Mouse (Mus musculus) brown adipose tissue, adult 24 weeks (tissue): ENCODE data around the gene Adamts3. TPM values are rescaled to one million over a fixed set of nuclear protein-coding genes. Genes with fewer than 3 reads are reported as not detected.

ENCODE experiments used
- H3K27ac ChIP-seq: fragments of 200-500 bp; replicated peaks from 2 replicates; pipeline ENCODE4 v1.5.1; 2012; ENCODE audit warnings: low read depth, mild to moderate bottlenecking, low read length
- H3K4me1 ChIP-seq: fragments of 200-500 bp; 2 replicates; pipeline ENCODE4 v1.6.1; 2012; ENCODE audit warnings: low read length, mixed read lengths; ENCODE audit not compliant: control insufficient read depth, insufficient read depth, insufficient read length
- H3K4me3 ChIP-seq: fragments of 200-500 bp; 2 replicates; pipeline ENCODE4 v1.5.1; 2012; ENCODE audit warnings: low read depth, mild to moderate bottlenecking, low read length, moderate library complexity; ENCODE audit not compliant: insufficient read depth
- polyA plus RNA-seq: library from polyadenylated mRNA; stranded (reverse); fragments of >200 nt; gene quantifications from 2 replicates; pipeline ENCODE4 v1.2.4, GENCODE M21; 2012; ENCODE audit not compliant: missing spikeins, insufficient read depth, insufficient read length

Gene Adamts3
- 0.52 TPM in 1 of 2 replicates, not detected in the other for polyA plus RNA-seq

DNA sequence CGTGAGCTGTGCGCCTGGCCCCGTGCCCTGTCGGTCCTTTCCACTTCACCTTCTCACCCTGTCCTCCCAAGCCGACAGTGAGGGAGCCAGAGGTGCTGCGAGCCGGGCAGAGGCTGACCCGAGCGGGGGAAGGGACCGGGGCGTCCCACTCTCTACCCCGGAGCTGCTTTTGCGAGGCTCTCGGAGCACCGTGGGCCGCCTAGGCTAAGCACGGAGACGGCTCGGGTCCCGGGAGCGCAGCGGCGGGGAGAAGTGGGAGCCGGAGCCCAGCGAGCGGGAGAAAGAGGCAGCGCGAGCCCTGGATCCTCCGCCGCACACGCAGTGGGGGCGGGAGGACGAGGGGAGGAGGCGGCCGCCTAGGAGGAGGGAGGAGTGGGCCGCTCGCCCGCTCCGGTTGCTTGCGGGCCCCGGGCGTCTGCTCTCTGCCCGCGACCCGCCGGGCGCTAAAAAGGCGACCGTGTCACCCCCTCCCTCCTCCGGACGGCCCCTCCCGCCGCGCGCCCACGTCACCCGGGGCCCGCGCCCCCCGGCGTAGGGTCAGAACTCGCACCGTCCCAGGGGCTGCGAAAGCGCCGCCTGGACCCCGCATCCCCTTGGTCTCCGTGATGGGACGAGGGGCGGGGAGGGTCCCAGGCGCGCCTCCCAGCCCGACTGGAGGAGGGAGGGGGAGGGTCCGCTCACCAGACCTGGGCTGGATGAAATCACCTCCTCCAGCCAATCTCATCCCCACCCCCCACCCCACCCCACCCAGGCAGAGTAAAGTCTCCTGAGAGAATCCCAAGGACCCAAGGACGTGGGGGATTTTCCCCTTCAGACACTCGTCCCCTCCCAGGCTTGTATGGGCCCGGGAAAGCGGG, at the start of gene Adamts3:
TSS of gene Adamts3 (minus strand) at position 284 of the 857 bp plus-strand sequence.
- Histone ChIP-seq H3K4me1 (no peaks in the 10 kb centered on the region), H3K4me3 (peak within 1 kb of the TSS; percentile 65), H3K27ac (no peak within 1 kb of the TSS)

DNA sequence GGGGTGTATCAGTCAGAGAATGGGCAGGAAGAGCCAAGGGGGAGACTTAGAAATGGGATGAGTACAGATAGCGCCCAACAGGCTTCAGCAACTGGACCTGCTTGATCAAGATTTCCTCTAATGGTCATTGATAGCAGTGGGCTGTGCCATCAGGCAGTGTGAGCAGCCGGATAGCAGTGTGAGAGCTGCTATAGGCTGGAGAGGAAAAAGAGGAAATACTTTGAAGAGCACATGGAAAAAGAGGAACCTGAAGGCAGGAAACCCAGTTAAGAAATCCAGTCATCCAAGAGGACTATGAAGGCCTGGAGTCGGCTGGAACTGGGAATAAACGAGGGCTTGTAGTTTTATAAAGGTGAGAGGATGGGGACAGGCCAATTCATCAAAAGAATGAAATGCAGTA, 48.4 kb upstream of the Adamts3 start:
- Histone ChIP-seq H3K4me3 (no peak overlapping the region), H3K4me1 (no peaks in the 10 kb centered on the region), H3K27ac (no peak overlapping the region)

DNA sequence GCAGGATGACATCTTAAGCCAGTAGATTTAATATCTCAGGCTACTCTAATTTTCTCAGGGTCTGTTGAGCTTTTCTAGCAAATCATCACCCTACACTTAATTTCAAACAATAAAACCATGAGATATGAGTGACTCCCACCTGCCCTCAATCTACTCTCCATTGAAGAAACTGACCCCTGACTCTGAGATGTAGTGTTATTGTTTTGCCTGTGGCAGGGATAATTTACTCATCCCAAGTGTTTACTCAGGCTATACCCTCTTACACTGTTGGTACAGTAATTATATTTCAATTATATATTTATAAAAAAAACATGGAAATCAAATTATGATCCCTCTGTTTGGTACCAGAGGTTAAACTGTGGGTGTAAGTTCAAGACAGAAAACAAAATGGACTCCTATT, 29.2 kb upstream of the Adamts3 start:
- no peak overlapping the region for H3K4me3 ChIP-seq
- no peak overlapping the region for H3K27ac ChIP-seq
- H3K4me1 ChIP-seq = no peaks in the 10 kb centered on the region

DNA sequence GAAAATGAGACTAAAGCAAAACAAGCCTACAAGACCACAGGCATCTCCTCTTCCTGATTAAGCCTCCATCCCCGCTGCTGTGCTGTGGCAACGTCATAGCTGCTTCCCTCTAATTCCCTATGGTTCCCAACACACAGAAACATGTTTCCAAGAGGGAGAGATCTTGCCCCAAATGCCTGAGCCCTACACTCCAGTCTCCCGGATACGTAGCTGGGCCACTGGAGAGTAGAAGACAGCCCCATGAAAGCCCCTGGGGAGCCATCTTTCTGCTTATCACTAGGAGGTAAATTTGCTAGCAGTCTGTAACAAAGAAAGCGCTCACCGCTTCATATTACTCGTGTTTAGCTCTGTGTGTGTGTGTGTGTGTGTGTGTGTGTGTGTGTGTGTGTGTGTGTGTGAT, 28.8 kb upstream of the Adamts3 start:
- Histone ChIP-seq H3K27ac (no peak overlapping the region), H3K4me3 (no peak overlapping the region), H3K4me1 (no peaks in the 10 kb centered on the region)

DNA sequence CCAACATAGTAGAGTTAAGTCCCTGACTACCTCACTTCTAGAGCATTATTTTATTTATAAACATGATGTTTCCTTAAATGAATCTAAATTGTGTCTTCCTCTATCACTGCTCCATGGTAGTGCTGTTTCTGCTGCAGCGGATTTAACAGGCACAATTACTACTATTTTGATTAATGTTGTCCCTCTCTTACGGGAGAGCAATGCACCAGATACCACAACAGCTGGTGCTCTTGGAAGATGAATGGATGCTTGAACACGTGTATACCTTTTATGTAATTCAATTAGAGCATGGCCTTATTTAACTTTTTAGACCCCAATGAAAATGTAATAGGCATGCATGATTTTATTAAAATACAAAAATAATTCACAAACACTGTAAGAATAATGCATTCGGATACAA, 28.4 kb upstream of the Adamts3 start:
- H3K27ac ChIP-seq = no peak overlapping the region
- no peak overlapping the region for H3K4me3 ChIP-seq
- H3K4me1 ChIP-seq = no peaks in the 10 kb centered on the region

DNA sequence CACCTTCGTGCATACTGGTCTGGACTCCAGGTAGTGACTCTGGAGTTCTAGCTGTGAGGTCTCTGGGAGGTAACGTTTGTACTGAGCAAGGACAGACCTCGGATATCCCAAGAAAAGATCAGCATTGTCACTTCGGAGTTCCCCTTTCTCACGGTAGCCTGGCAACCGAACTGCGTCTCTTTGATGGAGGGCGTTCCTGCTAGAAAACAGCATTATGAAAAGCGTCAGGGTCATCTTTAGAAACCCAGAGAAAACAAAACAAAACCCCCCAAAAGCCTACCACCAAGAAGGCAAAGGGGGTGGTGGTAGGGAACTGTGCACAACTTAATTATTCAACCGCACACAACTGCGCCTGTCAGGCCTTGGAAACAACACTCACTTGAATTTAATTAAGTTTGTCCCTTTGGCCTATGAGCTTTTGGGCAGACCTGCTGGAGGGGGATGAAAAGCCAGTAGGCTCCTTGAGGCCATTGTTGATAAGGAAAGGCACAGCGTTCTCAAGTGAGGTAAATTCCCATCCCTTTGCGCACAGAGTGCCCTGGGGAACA, 23.8 kb upstream of the Adamts3 start:
- no peak overlapping the region for H3K4me3 ChIP-seq
- no peaks in the 10 kb centered on the region for H3K4me1 ChIP-seq
- no peak overlapping the region for H3K27ac ChIP-seq

DNA sequence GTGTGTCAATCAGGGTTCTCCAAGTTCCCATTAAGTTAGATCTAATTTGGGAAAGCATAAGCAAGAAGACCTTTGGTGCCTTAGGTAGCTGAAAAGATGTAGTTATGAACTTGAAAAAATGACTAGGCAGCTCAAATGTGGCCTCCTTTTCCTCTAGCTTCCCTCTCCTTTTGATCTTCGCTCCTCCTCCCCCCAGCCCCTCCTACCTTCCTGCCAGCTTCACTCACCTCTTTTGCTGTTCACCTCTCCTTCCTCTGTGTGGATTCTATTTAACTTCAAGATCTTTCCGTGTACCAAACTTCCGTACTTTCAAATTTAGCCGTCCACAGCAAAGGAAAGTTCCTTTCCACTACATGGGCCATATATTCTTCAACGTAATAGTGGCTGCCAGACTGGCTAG, 17.9 kb upstream of the Adamts3 start:
- H3K27ac ChIP-seq = no peak overlapping the region
- no peak overlapping the region for H3K4me3 ChIP-seq
- H3K4me1 ChIP-seq = no peaks in the 10 kb centered on the region

DNA sequence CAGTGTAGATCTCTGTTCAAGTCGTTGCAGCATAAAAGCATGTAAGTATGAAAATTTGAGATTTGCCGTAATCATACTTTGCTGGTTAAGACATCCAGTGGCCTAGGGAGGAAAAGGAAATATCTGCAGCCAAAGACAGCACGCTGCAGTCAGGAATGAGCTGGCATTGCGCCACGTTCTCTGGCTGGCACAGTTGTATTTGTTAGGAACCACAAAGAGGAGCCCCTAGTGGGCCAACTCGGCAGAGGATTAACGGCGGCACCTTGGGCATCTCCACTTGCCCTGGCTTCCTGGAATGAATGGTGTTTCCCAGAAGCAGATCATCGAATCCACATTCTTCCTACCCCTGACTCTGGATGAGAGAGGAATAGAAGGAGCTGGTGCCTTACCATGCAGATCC, 14.4 kb upstream of the Adamts3 start:
- Histone ChIP-seq H3K27ac (no peak overlapping the region), H3K4me3 (no peak overlapping the region), H3K4me1 (no peaks in the 10 kb centered on the region)

DNA sequence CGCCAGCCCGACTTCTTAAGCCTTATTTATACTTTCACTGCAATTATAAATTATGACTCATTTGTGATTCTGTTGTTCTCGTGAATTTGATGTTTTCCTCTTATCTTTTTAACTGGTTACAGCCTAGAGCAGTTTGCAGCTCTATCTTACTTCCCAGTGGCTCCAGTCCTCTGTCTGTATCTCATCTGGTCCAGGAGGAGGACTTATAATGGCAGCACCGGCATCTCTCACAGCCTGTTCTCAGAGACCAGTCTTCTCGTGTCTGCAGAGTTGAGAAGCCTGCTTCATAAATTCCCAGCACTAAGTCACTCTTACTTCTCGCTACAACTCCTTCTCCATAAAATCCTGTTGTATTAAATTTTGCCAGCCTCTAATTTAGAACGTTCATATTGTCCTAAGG, 12.4 kb upstream of the Adamts3 start:
- H3K27ac ChIP-seq = no peak overlapping the region
- no peaks in the 10 kb centered on the region for H3K4me1 ChIP-seq

DNA sequence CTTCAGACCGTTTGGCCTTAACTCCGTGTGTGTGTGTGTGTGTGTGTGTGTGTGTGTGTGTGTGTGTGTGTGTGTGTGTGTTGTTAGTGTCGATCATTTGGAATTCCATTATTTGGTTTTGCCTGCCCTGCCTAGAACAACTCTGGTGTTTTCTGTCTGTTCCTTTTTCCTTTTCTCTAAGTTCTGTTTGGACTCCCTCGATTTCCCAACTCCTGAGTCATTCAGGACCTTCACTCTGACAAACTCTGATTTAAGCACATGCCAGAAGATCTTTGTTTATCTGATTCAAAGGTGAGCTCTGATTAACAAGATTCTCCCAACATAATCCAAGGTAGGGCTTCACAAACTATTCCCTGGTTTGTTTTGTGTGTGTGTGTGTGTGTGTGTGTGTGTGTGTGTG, 1.9 kb upstream of the Adamts3 start:
- Histone ChIP-seq H3K4me3 (no peak overlapping the region), H3K4me1 (no peaks in the 10 kb centered on the region), H3K27ac (no peak overlapping the region)

More for the DNA sequence above, 12.4 kb upstream of the Adamts3 start:
- no peak overlapping the region for H3K4me3 ChIP-seq

DNA sequence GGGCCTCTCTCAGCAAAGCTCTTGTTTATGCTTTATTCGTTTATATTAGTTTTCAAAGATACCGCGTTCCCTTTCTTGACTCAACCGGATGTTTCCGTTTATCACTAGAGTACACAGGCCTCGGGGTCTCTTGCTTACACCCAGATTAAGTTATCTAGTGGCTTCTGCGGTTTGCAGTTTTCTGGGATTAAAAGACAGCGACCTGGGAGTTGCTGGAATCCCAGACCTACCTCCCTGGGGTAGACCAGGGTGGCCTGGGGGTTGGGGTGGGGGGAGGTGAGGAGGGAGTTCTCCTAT, 722 bp upstream of the Adamts3 start:
- no peak overlapping the region for H3K4me3 ChIP-seq
- no peak overlapping the region for H3K27ac ChIP-seq
- H3K4me1 ChIP-seq = no peaks in the 10 kb centered on the region

DNA sequence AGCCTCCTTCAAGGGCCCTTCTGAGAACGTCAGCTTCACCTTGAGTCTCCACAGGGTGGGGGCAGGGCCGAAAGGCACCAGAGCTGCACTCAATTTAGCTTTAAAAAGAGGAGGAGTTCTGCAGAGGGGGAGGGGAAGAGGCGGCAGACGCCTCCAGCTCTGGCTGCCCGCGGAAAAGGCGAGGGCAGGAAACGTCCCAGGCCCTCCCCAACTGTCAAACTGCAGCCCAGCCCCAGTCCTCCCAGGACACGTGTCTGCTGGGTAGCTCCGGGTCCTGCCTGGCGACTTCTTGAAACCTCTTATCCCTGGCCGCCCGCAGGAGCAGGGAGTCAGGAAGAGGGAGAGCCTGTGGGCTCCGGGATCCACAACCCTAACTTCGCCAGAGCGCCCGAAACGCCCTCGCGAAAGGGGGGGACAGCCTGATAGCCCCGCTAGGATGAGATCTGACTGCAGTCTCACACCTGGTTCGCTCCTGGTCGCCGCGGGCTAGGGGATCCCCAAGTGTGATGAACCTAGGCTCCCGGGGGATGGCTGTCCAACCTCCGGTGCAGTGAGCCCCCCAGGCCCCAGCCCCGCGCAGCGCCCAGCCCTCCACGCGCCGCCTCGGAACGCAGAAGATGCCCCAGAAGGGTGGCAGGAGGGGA, 921 bp downstream of the Adamts3 start:
- peak overlapping the region; percentile 65 for H3K4me3 ChIP-seq
- no peak overlapping the region for H3K27ac ChIP-seq
- H3K4me1 ChIP-seq = no peaks in the 10 kb centered on the region

DNA sequence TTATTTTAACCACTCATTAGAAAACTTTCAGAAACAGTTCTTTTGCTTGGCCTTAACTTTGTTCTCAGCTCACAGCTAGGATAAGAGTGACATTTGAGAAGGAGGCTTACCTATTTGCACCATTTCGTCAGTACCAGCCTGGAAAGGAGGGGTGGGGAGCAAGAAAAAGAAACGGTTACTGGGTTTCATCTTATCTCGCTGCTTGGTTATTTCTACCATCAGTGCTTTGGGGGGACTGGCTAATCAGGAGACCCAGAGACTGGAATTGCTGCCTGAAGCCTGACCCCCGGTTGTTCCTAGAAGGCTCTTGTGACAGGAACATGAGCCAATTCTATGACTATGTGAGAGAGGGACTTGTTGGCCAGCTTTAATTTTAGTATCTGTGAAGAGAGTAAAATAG, 1.7 kb downstream of the Adamts3 start:
- Histone ChIP-seq H3K4me1 (no peaks in the 10 kb centered on the region), H3K4me3 (no peak overlapping the region), H3K27ac (no peak overlapping the region)

DNA sequence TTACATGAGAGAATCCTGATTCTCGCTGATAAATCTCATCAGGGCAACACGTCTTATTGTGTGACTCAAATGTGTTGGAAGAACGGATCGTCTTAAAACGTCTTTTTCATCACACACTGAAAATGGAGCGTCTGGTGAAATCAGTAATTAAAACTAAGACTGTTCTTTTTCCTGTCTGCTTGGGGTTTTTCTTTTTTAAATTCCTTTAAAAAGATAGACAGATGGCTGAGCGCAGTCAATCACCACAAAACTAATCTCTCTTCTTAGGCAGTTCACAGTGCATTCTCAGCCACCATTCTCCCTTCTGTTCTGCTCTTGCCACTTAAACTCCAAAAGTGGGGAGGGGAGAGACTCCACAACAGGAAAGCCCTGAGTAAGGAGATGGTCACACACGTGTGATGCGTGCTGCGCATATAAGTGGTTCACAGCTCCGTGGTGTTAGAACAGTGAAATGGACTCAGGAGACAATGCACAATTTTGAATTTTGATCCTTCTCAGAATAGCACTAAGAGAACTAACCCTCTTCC, 4.2 kb downstream of the Adamts3 start:
- Histone ChIP-seq H3K4me1 (no peaks in the 10 kb centered on the region), H3K4me3 (no peak overlapping the region), H3K27ac (no peak overlapping the region)

DNA sequence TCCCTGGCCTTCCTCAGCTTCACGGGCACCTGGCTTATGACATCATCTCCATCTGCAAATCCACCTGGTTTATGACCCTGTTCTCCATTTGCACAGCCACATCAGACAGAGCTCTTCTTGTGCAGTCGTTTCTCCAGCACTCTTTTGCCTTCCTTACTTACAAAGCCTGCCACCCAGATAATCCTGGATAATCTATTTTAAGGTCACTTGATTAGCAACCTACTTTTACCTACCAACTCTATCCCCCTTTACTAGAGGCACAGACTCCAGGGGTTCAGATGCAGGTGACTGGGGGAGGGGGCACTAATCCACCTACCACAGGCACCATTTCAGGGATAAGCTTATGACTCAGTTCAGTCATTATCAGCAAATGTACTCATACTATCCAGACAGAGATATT, 10.5 kb downstream of the Adamts3 start:
- no peak overlapping the region for H3K4me3 ChIP-seq
- no peak overlapping the region for H3K27ac ChIP-seq
- H3K4me1 ChIP-seq = no peaks in the 10 kb centered on the region

DNA sequence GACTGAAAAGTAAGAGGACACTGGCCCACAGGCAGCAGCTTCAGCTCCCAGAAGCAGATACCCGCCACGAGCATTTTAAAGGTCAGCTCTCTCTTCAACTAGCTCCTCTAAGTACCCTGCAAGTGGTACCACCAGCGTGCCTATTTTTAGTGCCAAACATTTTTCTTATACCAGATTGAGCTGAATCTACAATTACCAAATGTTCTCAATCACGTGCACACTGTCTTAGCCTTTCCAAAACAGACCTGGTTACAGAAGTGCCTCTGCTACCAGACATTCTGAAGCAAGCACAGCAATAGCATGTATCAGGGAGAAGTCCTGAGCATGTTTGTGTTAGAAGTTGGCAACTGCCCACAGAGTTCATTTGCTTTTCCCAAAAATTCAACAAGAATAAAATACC, 23.5 kb downstream of the Adamts3 start:
- H3K27ac ChIP-seq = no peak overlapping the region
- no peak overlapping the region for H3K4me3 ChIP-seq
- no peaks in the 10 kb centered on the region for H3K4me1 ChIP-seq
